Mouse (Mus musculus): ENCODE measurements around the gene Gng2. TPM values are rescaled to one million over a fixed set of nuclear protein-coding genes. Genes with fewer than 3 reads are reported as not detected.

Gng2 gene
- polyA plus RNA-seq, 1 experiment from 2014 or later, result 74.0 TPM

DNA sequence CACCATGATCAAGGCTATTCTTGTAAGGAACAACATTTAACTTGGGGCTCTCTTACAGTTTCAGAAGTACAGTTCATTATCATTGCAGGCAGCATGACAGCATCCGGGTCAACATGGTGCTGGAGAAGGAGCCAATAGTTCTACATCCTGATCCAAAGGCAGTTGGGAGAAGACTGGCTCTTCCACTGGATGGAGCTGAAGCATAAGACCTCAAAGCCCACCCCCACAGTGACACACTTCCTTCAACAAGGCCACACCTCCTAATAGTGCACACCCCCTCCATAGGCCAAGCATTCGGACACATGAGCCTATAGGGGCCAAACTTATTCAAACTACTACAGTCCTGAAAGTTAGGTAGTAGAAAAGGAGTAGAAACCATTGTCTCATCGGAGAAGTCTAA lies 42.3 kb downstream of the Gng2 start:
- Histone ChIP-seq H3K27ac (ENCODE audit: low read depth) (no peak overlapping the region), H3K27me3 (replicated peaks; ENCODE audit: control insufficient read depth, insufficient read depth, low read length) (no peaks in the 10 kb centered on the region), H3K4me2 (ENCODE audit: low read length) (no peak overlapping the region), H3K9me3 (ENCODE audit: control insufficient read depth, low read length) (no peaks in the 10 kb centered on the region), H3K4me3 (ENCODE audit: low read depth, low read length) (no peak overlapping the region), H3K9ac (ENCODE audit: low read length) (no peak overlapping the region), H3K4me1 (replicated peaks; ENCODE audit: control insufficient read depth, insufficient read depth, low read length) (no peaks in the 10 kb centered on the region), H3K36me3 (ENCODE audit: control insufficient read depth, insufficient read depth, low read length) (no peaks in the 10 kb centered on the region; the same call in 1 of the 2 replicates)
- ATAC-seq (replicated peaks; ENCODE audit: low FRiP score, low TSS enrichment, low read depth) (no peak), DNase-seq (ENCODE audit: low spot score) (peak; percentile 29)
- 90% methylated on average over 3 of the region's 3 CpGs for WGBS

DNA sequence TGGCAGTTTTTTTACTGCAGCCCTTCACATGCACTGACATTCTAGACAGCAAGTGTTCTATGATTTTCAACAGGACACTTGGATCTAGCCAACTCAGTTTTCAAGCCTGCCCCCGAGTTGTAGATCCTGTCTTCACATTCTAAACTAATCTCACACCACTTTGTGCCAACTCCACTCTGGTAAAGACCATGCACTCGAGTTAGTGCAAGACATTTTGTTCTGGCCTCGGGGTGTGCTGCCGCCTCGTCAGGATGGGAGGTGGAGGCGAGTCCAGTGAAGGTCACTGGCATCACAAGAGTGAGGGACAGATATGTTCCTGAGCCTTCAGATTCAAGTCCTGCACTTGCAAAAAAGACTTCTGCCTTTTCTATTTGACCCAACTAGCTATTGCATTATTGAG lies 44.1 kb downstream of the Gng2 start:
- no peak overlapping the region for H3K9ac ChIP-seq (ENCODE audit: low read length)
- no peaks in the 10 kb centered on the region for H3K9me3 ChIP-seq (ENCODE audit: control insufficient read depth, low read length)
- no peaks in the 10 kb centered on the region for H3K4me1 ChIP-seq (replicated peaks; ENCODE audit: control insufficient read depth, insufficient read depth, low read length)
- no peak for ATAC-seq (replicated peaks; ENCODE audit: low FRiP score, low TSS enrichment, low read depth)
- H3K4me2 ChIP-seq (ENCODE audit: low read length), result no peak overlapping the region
- H3K27ac ChIP-seq (ENCODE audit: low read depth), result no peak overlapping the region
- no peaks in the 10 kb centered on the region; the same call in 1 of the 2 replicates for H3K36me3 ChIP-seq (ENCODE audit: control insufficient read depth, insufficient read depth, low read length)
- H3K27me3 ChIP-seq (replicated peaks; ENCODE audit: control insufficient read depth, insufficient read depth, low read length), result no peaks in the 10 kb centered on the region
- DNase-seq (ENCODE audit: low spot score), result peak; percentile 27
- WGBS, result 87% methylated on average over 6 of the region's 6 CpGs
- no peak overlapping the region for H3K4me3 ChIP-seq (ENCODE audit: low read depth, low read length)

GRCm38 (mm10) chr14:19927879-19928278 lies 49.5 kb downstream of the Gng2 start:
- Histone ChIP-seq H3K9me3 (ENCODE audit: control insufficient read depth, low read length) (peaks cover 4% of the 10 kb centered on the region), H3K4me1 (replicated peaks; ENCODE audit: control insufficient read depth, insufficient read depth, low read length) (no peaks in the 10 kb centered on the region), H3K9ac (ENCODE audit: low read length) (no peak overlapping the region), H3K27me3 (replicated peaks; ENCODE audit: control insufficient read depth, insufficient read depth, low read length) (no peaks in the 10 kb centered on the region), H3K4me2 (ENCODE audit: low read length) (no peak overlapping the region), H3K4me3 (ENCODE audit: low read depth, low read length) (no peak overlapping the region), H3K27ac (ENCODE audit: low read depth) (no peak overlapping the region), H3K36me3 (ENCODE audit: control insufficient read depth, insufficient read depth, low read length) (no peaks in the 10 kb centered on the region)
- no peak for DNase-seq (ENCODE audit: low spot score)
- no peak for ATAC-seq (replicated peaks; ENCODE audit: low FRiP score, low TSS enrichment, low read depth)
- WGBS, result 51% methylated on average over 6 of the region's 6 CpGs

DNA sequence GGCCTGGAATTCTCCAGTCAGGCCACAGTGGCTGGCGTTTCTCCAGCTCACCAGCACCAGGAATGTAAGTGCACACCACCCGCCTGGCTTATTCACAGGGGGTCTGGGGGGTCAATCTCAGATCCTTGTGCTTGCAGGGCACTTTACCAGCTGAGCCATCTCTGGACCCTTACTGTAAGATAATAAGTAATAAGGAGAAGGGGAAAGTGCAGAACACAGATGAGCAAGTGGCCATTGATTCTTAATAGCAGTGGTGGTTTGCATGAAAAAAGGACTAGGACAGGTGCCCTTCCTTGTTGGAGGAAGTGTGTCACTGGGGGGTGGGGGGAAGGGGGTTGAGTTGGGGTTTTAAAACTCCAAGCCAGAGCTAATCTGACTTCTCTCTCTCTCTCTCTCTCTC lies 50.3 kb downstream of the Gng2 start:
- Histone ChIP-seq H3K27me3 (replicated peaks; ENCODE audit: control insufficient read depth, insufficient read depth, low read length) (no peaks in the 10 kb centered on the region), H3K4me3 (ENCODE audit: low read depth, low read length) (no peak overlapping the region), H3K9me3 (ENCODE audit: control insufficient read depth, low read length) (peaks cover 4% of the 10 kb centered on the region), H3K4me1 (replicated peaks; ENCODE audit: control insufficient read depth, insufficient read depth, low read length) (no peaks in the 10 kb centered on the region), H3K36me3 (ENCODE audit: control insufficient read depth, insufficient read depth, low read length) (no peaks in the 10 kb centered on the region), H3K27ac (ENCODE audit: low read depth) (no peak overlapping the region), H3K9ac (ENCODE audit: low read length) (no peak overlapping the region), H3K4me2 (ENCODE audit: low read length) (no peak overlapping the region)
- 57% methylated on average over 2 of the region's 2 CpGs for WGBS
- DNase-seq (ENCODE audit: low spot score) (no peak), ATAC-seq (replicated peaks; ENCODE audit: low FRiP score, low TSS enrichment, low read depth) (no peak)

- DNase-seq (ENCODE audit: low spot score), result no peak
- 84% methylated on average over 8 of the region's 8 CpGs for WGBS
- Histone ChIP-seq H3K27me3 (replicated peaks; ENCODE audit: control insufficient read depth, insufficient read depth, low read length) (no peaks in the 10 kb centered on the region), H3K36me3 (ENCODE audit: control insufficient read depth, insufficient read depth, low read length) (no peaks in the 10 kb centered on the region), H3K4me1 (replicated peaks; ENCODE audit: control insufficient read depth, insufficient read depth, low read length) (no peaks in the 10 kb centered on the region), H3K4me2 (ENCODE audit: low read length) (no peak overlapping the region), H3K27ac (ENCODE audit: low read depth) (no peak overlapping the region), H3K4me3 (ENCODE audit: low read depth, low read length) (no peak overlapping the region), H3K9ac (ENCODE audit: low read length) (no peak overlapping the region), H3K9me3 (ENCODE audit: control insufficient read depth, low read length) (peaks cover 4% of the 10 kb centered on the region)
- no peak for ATAC-seq (replicated peaks; ENCODE audit: low FRiP score, low TSS enrichment, low read depth)
Observed at GRCm38 (mm10) chr14:19926312-19926711, 51.1 kb downstream of the Gng2 start.

GRCm38 (mm10) chr14:19925157-19925556 lies 52.3 kb downstream of the Gng2 start:
- Histone ChIP-seq H3K4me2 (ENCODE audit: low read length) (no peak overlapping the region), H3K9me3 (ENCODE audit: control insufficient read depth, low read length) (peaks cover 4% of the 10 kb centered on the region), H3K4me1 (replicated peaks; ENCODE audit: control insufficient read depth, insufficient read depth, low read length) (no peaks in the 10 kb centered on the region), H3K9ac (ENCODE audit: low read length) (no peak overlapping the region), H3K4me3 (ENCODE audit: low read depth, low read length) (no peak overlapping the region), H3K36me3 (ENCODE audit: control insufficient read depth, insufficient read depth, low read length) (no peaks in the 10 kb centered on the region), H3K27ac (ENCODE audit: low read depth) (no peak overlapping the region), H3K27me3 (replicated peaks; ENCODE audit: control insufficient read depth, insufficient read depth, low read length) (no peaks in the 10 kb centered on the region)
- 72% methylated on average over 6 of the region's 6 CpGs for WGBS
- DNase-seq (ENCODE audit: low spot score), result no peak
- ATAC-seq (replicated peaks; ENCODE audit: low FRiP score, low TSS enrichment, low read depth), result no peak

GRCm38 (mm10) chr14:19924086-19924485 lies 53.3 kb downstream of the Gng2 start:
- no peaks in the 10 kb centered on the region for H3K36me3 ChIP-seq (ENCODE audit: control insufficient read depth, insufficient read depth, low read length)
- no peak overlapping the region for H3K4me2 ChIP-seq (ENCODE audit: low read length)
- no peak overlapping the region for H3K9ac ChIP-seq (ENCODE audit: low read length)
- no peak overlapping the region for H3K27ac ChIP-seq (ENCODE audit: low read depth)
- DNase-seq (ENCODE audit: low spot score) (no peak), ATAC-seq (replicated peaks; ENCODE audit: low FRiP score, low TSS enrichment, low read depth) (no peak)
- H3K27me3 ChIP-seq (replicated peaks; ENCODE audit: control insufficient read depth, insufficient read depth, low read length), result no peaks in the 10 kb centered on the region
- 94% methylated on average over 2 of the region's 2 CpGs for WGBS
- no peaks in the 10 kb centered on the region for H3K4me1 ChIP-seq (replicated peaks; ENCODE audit: control insufficient read depth, insufficient read depth, low read length)
- H3K4me3 ChIP-seq (ENCODE audit: low read depth, low read length), result no peak overlapping the region
- peaks cover 4% of the 10 kb centered on the region for H3K9me3 ChIP-seq (ENCODE audit: control insufficient read depth, low read length)

- H3K36me3 ChIP-seq (ENCODE audit: control insufficient read depth, insufficient read depth, low read length), result no peaks in the 10 kb centered on the region
- WGBS, result 63% methylated on average over 13 of the region's 13 CpGs
- H3K9me3 ChIP-seq (ENCODE audit: control insufficient read depth, low read length), result peaks cover 4% of the 10 kb centered on the region
- no peaks in the 10 kb centered on the region for H3K27me3 ChIP-seq (replicated peaks; ENCODE audit: control insufficient read depth, insufficient read depth, low read length)
- no peak overlapping the region for H3K4me3 ChIP-seq (ENCODE audit: low read depth, low read length)
- H3K9ac ChIP-seq (ENCODE audit: low read length), result no peak overlapping the region
- DNase-seq (ENCODE audit: low spot score) (peak; percentile 50), ATAC-seq (replicated peaks; ENCODE audit: low FRiP score, low TSS enrichment, low read depth) (no peak)
- no peak overlapping the region for H3K27ac ChIP-seq (ENCODE audit: low read depth)
- H3K4me2 ChIP-seq (ENCODE audit: low read length), result no peak overlapping the region
- H3K4me1 ChIP-seq (replicated peaks; ENCODE audit: control insufficient read depth, insufficient read depth, low read length), result no peaks in the 10 kb centered on the region
Observed at GRCm38 (mm10) chr14:19920254-19920691, 57.2 kb downstream of the Gng2 start.

GRCm38 (mm10) chr14:19919789-19920188 lies 57.6 kb downstream of the Gng2 start:
- H3K36me3 ChIP-seq (ENCODE audit: control insufficient read depth, insufficient read depth, low read length), result 0 out of 2 replicates have a peak, but pooled peaks cover 2% of the 10 kb centered on the region
- H3K9ac ChIP-seq (ENCODE audit: low read length), result no peak overlapping the region
- no peak overlapping the region for H3K4me2 ChIP-seq (ENCODE audit: low read length)
- 68% methylated on average over 7 of the region's 7 CpGs for WGBS
- no peak overlapping the region for H3K4me3 ChIP-seq (ENCODE audit: low read depth, low read length)
- DNase-seq (ENCODE audit: low spot score), result no peak
- no peaks in the 10 kb centered on the region for H3K27me3 ChIP-seq (replicated peaks; ENCODE audit: control insufficient read depth, insufficient read depth, low read length)
- peaks cover 4% of the 10 kb centered on the region for H3K9me3 ChIP-seq (ENCODE audit: control insufficient read depth, low read length)
- no peak overlapping the region for H3K27ac ChIP-seq (ENCODE audit: low read depth)
- no peak for ATAC-seq (replicated peaks; ENCODE audit: low FRiP score, low TSS enrichment, low read depth)
- no peaks in the 10 kb centered on the region for H3K4me1 ChIP-seq (replicated peaks; ENCODE audit: control insufficient read depth, insufficient read depth, low read length)
